Mouse (Mus musculus) bone marrow macrophage, adult 2 months (primary cell): Measurements from ENCODE around the gene Rec114.

Experiments
- CTCF ChIP-seq: IDR thresholded peaks from 2 replicates; pipeline ENCODE4 v1.5.1; 2012; ENCODE audit warnings: low read depth, mild to moderate bottlenecking, low read length, moderate library complexity
- POLR2A ChIP-seq: IDR thresholded peaks from 2 replicates; pipeline ENCODE4 v1.6.1; 2012; ENCODE audit warnings: mild to moderate bottlenecking, low read depth, low read length, borderline replicate concordance

DNA sequence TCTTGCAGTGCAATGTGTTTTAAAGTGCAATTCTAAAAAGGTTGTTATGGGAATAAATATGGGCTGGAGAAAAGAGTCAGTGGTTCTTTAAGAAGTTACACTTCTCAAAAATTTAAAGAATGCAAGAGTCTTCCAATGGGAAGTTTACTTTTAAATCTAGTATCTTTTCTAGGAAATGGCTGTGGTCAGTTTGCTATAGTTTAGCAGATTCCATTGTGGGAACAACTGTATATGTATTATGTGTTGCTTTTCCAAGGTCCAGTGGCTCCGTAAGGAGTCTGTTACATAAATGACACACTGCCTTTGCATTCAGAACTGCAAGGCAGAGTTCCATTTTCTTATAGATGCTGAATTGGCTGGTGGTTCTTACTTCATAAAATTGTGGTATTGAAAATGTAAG is 120.8 kb downstream of the Rec114 start:
- no peak for TF ChIP-seq CTCF
- TF ChIP-seq POLR2A = no peak
